Mouse (Mus musculus): Measurements from ENCODE around the gene Pcsk5. TPM values are rescaled to one million over a fixed set of nuclear protein-coding genes. Genes with fewer than 3 reads are reported as not detected.

Gene Pcsk5
- total RNA-seq, 2 experiments from 2014 or later: 2.6 to 2.9 TPM

DNA sequence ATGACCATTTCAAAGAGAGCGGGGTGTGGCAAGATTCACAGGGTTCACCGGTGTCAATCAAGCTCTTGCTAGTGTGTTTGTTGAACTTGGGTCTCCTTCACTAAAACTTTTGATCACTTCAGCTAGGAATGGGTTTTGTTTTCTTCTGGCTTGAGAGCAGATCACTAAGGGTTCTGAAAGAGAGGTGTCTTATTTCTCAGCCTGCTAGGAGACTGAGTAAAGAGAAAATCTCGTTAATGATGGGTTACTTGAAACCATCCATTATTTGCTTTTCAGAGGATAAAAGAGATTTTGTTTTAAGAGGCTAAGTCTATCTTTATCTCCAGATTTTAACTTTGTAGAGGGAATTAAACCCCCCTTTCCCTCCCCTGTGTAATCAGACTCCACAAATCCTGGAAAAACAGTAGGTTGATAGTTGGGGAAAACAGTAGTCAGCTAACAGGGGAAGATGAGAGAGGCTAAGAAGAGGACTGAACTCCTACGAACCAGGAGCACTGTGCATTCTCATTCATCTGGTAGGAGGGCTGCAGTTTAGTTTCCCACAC is 424.4 kb downstream of the Pcsk5 start:
- intact Hi-C loops (cut with DNase I): no loop called here
- no peak for DNase-seq (ENCODE audit: low spot score)

DNA sequence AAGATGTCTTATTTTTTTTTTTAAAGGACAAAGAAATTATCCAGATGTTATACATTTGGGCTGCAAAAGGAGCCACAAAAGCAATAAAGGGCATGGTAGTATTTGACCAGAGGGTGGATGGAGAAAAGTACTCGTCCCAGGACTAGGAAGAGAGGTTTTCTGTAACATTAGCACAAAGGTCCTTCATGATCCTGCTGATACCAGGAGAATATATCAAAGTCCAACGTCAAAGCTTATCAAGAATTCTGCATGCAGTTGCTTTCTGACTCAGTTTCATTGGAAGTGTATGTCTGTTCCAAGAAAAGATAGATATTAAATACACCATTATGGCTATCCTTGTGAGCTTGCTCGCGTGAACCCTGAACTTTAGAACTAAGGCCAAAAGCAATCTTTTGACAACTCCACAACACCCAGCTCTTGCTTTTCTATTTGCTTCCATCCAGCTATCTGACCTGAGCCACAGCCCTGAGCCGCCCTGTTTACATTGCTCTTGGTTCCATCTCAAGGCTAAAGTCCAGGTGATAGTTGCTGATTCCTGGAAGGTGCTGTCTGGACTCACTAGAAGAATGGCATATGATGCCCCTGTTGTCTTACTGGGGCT is 426.9 kb downstream of the Pcsk5 start:
- intact Hi-C loops (cut with DNase I): no loop called here
- no peak for DNase-seq (ENCODE audit: low spot score)

DNA sequence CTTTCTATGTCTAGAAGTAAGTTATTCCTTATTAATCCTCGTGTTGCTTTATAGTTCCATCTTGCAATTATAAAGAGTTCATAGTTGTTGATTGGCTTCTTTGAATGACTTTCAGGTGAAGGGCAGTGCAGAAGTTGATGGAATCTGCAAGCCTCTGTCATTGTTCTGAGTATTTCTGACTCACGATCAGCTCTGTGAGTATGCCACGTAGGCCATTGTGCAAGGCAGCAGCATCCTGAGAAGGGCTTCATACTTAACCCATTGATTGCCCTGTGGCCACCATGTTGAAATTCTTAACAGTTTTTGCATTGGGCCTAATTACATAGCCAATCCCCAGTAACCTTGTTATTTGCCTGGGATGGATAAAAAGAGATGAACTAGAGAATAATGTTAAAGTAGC is 428.1 kb downstream of the Pcsk5 start:
- DNase-seq (ENCODE audit: low spot score): no peak
- intact Hi-C loops (cut with DNase I): no loop called here

DNA sequence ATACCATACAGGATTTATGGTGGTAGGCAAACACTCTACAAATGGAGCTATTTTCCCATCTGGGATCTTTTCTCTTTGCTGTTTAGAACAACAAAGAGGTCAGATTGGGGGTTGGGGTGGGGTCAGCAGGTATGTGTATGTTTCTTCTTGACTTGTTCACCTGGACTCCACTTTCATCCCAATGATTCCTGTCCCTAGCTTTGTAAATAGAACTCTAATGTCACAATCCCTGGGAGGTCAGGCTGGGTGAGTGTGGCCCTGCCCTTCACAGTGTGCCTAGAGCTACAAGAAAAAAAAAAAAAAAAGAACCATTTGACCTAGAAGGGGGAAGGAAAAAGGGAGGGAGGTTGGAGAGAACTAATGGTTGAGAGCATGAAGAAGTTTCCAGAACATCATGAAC is 428.8 kb downstream of the Pcsk5 start:
- intact Hi-C loops (cut with DNase I): no loop called here
- DNase-seq (ENCODE audit: low spot score): no peak

DNA sequence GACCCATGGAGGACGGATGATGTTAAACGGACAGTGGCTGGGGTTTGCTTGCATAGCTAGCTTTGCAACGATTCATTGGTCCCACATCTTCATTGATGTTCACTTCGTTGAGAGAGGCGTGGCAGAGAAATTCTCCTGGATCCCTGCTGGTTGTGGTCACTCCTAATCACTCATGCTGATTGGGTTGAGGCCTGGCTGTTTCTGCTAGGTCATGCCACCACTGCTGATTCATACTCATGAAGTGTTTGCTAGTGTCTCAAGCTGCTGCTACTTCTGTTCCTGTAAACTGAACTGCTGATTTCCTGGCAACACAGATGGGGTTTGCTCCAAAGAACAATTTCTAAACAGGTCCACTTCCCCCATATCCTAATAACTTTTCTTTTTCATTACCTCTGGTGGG is 430.6 kb downstream of the Pcsk5 start:
- intact Hi-C loops (cut with DNase I): no loop called here

DNA sequence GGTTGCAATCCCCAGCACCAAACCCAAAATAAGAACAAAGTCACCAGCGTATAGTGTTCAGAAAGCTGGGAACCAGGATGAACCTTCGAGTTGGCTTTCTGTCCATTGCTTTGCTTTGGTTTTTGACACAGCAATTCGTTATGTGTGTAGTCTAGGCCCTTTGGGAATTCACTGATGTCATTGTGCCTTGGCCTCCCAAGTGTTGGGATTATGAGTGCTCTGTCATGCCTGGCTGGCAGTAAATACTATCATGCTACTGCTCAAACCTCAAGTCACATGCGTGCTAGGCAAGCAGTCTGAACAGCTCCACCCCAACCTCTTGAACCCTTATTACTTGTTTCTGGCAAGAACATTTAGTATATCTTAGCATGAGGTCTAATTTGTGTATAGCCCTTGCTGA is 434.3 kb downstream of the Pcsk5 start:
- no peak for DNase-seq (ENCODE audit: low spot score)
- intact Hi-C loops (cut with DNase I): no loop called here

More for the DNA sequence above, 430.6 kb downstream of the Pcsk5 start:
- DNase-seq (ENCODE audit: low spot score): no peak

DNA sequence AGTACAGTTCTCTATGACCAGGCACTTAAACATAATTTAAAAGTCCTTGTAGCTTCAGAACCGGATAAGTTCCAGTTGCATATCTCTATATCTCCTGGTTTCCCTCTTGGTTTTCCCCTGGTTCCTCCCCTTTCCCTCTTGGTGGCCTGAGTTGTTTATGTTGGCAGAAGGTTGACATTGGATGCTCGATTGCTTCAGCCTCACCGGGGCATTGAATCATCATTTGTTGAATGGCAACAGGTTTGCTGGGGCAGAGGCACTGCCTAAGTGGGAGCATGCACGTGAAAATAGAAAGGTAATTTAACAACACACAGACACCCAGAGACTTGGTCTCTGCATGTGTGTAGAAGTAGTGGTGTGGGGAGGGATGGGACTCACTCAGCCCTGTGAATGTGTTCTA is 436.9 kb downstream of the Pcsk5 start:
- DNase-seq (ENCODE audit: low spot score): no peak
- intact Hi-C loops (cut with DNase I): no loop called here

DNA sequence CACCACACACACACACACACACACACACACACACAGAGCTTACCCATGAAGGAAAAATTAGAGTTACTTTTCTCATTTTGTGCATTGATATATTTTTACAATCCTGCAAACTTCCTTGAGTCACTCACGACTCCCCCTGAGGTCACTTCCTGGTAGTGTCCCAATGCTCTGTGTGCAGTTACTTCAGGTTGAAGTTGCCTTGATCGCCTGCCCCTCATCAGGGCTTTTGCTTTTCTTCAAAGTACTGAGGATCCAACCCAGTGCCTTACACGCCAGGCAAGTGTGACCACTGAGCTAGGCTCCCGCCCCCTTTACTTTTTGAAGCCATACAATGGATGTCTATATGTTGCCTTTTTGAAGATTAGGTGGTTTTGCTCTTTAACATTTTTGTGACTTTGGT is 437.5 kb downstream of the Pcsk5 start:
- DNase-seq (ENCODE audit: low spot score): no peak
- intact Hi-C loops (cut with DNase I): no loop called here

DNA sequence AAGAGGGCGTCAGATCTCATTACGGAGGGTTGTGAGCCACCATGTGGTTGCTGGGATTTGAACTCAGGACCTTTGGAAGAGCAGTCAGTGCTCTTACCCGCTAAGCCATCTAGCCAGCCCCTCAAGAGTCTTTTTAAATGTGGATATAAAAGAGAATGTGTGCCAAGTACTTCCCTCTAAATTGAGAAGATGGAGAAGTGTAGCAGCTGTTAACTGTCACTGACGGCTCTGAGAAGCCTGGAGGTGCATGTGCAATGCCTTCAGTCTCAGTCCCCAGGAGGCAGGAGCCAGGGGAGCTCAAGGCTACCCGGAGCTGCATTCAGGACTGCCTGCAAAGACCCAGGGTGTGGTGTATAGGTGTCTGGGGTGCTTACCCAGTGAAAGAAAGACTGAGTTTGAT is 439.5 kb downstream of the Pcsk5 start:
- no peak for DNase-seq (ENCODE audit: low spot score)
- intact Hi-C loops (cut with DNase I): no loop called here

DNA sequence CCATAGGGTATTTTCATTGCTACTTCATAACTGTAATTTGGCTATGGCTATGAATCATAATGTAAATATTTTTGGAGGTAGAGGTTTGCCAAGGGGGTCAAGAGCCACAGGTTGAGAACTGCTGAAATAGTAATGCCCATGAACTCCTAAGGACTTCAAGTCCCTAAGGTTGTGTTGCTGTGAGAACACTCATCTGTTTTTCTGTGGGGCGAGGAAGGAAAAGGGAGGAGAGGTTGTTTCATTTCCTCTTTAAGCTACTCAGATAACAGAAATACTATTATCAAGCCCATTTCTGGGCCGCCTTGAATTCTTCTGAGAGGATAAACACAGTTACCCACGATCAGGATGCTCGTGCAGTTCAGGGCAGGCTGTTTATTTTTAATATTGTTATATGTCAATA is 440.6 kb downstream of the Pcsk5 start:
- intact Hi-C loops (cut with DNase I): no loop called here
- DNase-seq (ENCODE audit: low spot score): no peak

DNA sequence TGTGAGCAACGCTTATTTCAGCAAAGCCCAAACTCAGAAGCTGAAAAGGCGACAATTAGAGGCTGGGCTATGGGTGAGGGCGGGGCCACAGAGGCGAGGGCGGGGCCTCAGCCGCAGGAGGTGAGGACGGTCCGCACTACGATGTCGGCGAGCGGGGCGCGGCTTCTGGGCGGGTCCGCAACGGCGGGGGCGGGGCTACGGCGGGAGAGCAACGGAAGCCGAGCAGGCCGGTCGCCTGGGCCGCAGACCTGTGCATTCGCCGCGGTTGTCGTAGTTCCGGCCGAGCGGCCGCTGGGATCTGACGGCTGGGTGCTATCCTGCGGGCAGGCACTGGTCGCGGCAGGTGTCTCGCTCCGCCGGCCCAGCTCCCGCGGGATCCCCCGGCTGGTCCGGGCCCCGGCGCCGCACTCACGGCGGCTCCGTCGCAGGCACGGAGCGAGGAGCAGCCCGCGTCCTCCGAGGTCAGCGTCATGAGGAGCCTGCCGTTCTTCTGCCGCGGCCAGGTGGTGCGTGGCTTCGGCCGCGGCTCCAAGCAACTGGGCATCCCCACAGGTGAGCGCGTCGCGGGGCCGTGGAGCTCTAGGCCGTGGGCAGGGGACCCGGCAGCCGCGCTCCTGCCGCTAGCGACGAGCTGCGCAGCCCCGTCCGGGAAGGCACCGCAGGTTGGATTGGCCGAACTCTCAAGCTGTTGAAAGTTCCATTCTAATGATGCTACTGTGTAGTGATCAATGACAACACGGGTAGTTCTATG is 443.4 kb downstream of the Pcsk5 start, which contains the start of gene Rfk:
Rfk (plus strand) TSS at position 203 of the 751 bp plus-strand sequence.
- intact Hi-C loops (cut with DNase I): no loop called here
- DNase-seq (ENCODE audit: low spot score): peak; percentile 84

DNA sequence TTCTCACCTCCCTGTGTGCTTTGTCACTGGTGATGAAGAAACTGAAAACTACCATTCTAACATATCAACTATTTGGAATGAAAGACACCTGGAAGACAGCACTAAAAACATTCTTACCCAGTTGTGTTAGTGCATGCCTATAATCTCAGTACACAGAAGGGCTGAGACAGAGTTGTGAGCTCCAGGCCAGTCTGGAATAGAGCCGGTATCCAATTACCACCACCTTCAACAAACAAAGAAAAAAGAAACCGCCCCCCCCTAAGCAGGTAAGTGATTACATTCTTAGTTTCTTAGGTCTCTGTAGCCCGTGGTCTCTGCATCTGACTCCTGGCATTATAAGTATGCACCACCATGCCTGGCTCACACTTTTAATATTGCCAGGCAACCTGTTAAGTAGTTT is 444.6 kb downstream of the Pcsk5 start:
- DNase-seq (ENCODE audit: low spot score): no peak
- intact Hi-C loops (cut with DNase I): no loop called here

DNA sequence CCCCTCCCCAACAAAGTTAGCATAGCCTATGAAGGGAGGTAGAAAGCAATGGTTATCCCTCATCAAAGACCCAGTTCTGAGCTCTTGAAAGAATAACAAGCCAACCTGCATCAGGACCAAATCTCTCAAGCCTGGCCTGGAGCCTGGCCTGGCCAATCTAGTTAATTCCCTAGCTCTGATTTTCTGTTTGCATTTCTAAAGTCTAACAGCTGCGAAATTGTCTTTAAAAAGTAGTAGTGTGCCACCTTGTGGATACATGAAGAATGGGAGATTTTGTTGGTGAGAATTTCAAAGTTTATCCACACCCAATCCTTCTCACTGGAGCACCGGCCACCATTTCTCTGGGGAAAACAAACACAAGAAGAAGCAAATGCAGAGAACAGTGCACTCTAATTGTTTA is 449.0 kb downstream of the Pcsk5 start:
- intact Hi-C loops (cut with DNase I): loop anchor here (1.0 kb wide), 1 partner anchor 264 kb away; no protein-coding TSS in a partner anchor
- DNase-seq (ENCODE audit: low spot score): no peak

DNA sequence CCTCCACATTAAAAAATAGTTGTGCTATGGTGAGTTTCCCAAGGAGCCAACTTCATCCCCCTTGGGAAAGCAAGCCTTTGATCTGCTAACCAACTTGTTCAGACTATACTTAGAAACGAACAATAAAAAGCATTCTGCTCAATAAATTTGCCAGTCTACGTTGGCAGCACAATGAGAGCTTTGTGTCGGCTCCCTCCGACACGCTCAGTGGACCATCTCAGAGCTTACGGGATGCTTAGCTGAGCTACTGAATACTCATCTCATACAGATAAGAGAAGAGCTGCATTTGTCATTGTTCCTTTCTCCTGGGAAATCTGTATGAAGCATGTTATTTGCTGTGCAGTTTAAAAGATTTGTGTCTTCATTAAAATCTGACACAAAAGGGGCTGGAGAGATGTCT is 451.0 kb downstream of the Pcsk5 start:
- DNase-seq (ENCODE audit: low spot score): no peak
- intact Hi-C loops (cut with DNase I): no loop called here

DNA sequence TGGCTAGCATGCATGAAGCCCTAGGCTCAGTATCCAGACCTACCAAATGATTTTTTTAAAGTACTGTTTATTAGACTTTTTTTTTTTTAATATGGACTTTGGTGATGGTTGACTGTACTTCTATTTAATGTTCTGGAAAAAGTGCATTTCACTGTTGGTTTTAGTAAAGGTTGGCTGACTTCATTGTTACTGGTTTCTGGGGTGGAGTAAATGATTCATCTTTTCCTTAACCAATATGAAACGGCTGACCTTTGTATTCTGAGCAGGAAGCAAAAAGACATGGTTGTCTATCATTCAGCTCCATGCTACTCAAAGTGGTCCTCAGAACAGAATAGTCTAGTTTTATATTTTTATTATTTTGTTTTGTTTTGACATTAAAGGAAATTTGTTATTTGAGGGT is 452.0 kb downstream of the Pcsk5 start:
- no peak for DNase-seq (ENCODE audit: low spot score)
- intact Hi-C loops (cut with DNase I): no loop called here

DNA sequence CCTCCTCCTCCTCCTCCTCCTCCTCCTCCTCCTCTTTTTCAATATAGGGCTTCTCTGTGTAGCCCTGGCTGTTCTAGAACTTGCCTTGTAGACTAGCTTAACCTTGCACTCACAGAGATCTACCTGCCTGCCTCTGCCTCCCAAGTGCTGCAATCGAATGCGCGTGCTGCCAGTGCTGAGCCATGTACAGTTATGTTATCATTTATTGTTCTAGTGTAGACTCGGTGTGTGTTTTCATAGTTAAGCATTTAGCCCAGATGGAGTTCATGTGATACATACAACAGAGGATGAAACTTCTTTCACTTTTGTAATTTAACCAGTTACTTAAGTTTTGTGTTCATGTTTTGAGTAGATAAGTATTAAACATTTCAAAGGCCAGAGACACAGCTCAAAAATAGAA is 452.4 kb downstream of the Pcsk5 start:
- intact Hi-C loops (cut with DNase I): no loop called here
- no peak for DNase-seq (ENCODE audit: low spot score)

DNA sequence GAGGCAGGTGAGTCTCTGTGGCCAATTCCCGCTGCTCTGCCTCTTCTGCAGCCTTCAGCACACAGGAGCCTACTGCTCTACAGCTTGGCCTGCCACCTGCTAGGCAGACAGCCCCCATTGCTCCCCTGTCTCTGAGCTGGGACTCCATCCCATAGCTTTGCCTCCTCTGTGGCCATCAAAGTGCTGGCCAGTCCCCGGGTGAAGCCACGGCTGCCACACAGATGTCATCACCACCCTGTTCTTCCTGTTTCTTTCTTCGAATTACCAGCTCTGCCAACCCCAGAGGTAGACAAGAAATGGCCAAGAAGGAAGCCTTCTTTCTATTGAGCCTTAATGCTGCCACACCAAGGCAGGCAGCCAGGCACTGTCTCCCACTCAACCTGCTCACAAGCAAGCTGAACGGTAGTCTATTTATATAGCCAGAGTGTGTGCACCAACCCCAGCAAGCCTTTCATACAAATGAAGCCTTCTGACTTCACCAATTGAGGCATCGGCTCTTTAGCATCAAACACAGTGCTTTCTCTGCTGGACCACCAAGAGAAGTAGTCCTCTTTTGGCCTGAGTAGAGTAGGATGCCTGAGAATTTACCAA is 454.5 kb downstream of the Pcsk5 start:
- DNase-seq (ENCODE audit: low spot score): no peak
- intact Hi-C loops (cut with DNase I): no loop called here

Data from heart, postnatal 25 days (tissue).